Mouse (Mus musculus) frontal cortex, postnatal 36 days (tissue): ENCODE measurements around the gene Erh.

Source experiments
- DNase-seq, 2 experiments: peaks; one replicate each; pipeline ENCODE4 v3.0.0; 2022; ENCODE audit warnings: low spot score in 2 of 2

Gene Erh

GRCm38 (mm10) chr12:80615371-80616257 is 28.5 kb downstream of the Erh start:
- DNase-seq = no peak

GRCm38 (mm10) chr12:80612113-80612791 is 31.9 kb downstream of the Erh start:
- DNase-seq = no peak

- DNase-seq = no peak
These were observed 34.2 kb downstream of the Erh start for GRCm38 (mm10) chr12:80609928-80610327.

- DNase-seq = no peak
These were observed 35.6 kb downstream of the Erh start for GRCm38 (mm10) chr12:80608576-80608975.

GRCm38 (mm10) chr12:80604218-80604617 is 39.9 kb downstream of the Erh start:
- peak; percentile 27 to 46 for DNase-seq

- DNase-seq = peak in 1 of 2 experiments; percentile 12
These were observed 40.6 kb downstream of the Erh start for GRCm38 (mm10) chr12:80603566-80603965.

GRCm38 (mm10) chr12:80602432-80602831 is 41.7 kb downstream of the Erh start:
- DNase-seq = no peak

- DNase-seq = no peak
These were observed 42.4 kb downstream of the Erh start for GRCm38 (mm10) chr12:80601597-80602269.

GRCm38 (mm10) chr12:80598756-80599155 is 45.4 kb downstream of the Erh start:
- peak; percentile 32 to 54 for DNase-seq

GRCm38 (mm10) chr12:80598236-80598635 is 45.9 kb downstream of the Erh start:
- no peak for DNase-seq

- DNase-seq = no peak
These were observed 48.2 kb downstream of the Erh start for GRCm38 (mm10) chr12:80595968-80596367.

- no peak for DNase-seq
These were observed 48.6 kb downstream of the Erh start for GRCm38 (mm10) chr12:80595566-80595965.

GRCm38 (mm10) chr12:80594781-80595180 is 49.4 kb downstream of the Erh start:
- DNase-seq = no peak

- DNase-seq = no peak
These were observed 50.0 kb downstream of the Erh start for GRCm38 (mm10) chr12:80594141-80594540.

GRCm38 (mm10) chr12:80584973-80585372 is 59.2 kb downstream of the Erh start:
- DNase-seq = peak; percentile 33 to 40
